Mouse (Mus musculus) embryonic fibroblast, embryonic 13.5 days (primary cell): ENCODE data around the gene Atp4b.

Experiments used
- CTCF ChIP-seq: IDR thresholded peaks from 2 replicates; pipeline ENCODE4 v1.5.1; 2011; ENCODE audit warnings: mild to moderate bottlenecking, control low read depth, low read length, moderate library complexity, borderline replicate concordance; ENCODE audit not compliant: insufficient read depth
- POLR2A ChIP-seq: IDR thresholded peaks from 2 replicates; pipeline ENCODE4 v1.6.1; 2011; ENCODE audit warnings: low read depth, mild to moderate bottlenecking, control low read depth, low read length, moderate library complexity

GRCm38 (mm10) chr8:13430412-13430811 lies 33.8 kb upstream of the Atp4b start:
- no peak for TF ChIP-seq CTCF
- TF ChIP-seq POLR2A = no peak
